Mouse (Mus musculus): Measurements from ENCODE around the gene Dab2ip.

Dab2ip gene

DNA sequence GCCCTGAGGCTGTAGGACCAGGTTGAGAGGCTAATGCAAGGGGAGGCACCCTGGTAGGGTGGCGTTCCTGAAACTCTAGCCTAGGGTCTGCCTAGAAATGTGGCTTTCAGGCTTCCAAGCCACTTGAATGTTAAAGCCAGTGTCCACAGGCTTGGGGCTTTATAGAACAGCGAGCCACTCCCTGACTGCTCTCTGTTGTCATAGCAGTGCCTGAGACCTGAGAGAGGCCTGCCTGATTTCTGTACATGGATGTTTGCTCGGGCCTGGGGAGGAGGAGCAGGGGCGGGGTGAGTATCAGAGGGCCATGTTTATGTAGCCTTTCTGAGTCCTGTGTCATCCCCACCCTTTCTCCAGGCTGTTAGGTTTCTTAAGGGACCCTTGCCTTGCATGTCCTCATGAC, 94.9 kb downstream of the Dab2ip start:
- no peak for DNase-seq (ENCODE audit: low read depth, low spot score)

DNA sequence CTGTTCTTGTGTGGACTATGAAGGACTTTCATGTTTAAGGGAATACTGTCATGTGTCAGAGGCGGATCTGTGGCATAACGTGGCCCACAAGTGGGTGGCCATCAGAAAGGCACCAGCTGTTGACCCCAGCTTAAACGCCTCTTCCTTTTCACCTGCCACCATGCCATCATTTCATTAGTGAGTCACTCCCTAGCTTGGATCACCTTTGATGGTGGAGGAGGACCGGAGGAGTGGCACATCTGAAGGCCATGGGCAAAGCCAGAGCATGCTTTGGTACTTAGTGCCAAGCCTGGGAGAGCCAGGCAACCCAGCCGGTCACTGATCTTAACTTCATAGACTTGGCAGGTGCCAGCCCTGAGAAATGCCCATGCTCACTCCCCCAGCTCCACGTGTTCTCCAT, 96.7 kb downstream of the Dab2ip start:
- DNase-seq (ENCODE audit: low read depth, low spot score) = no peak

GRCm38 (mm10) chr2:35655996-35656395, 97.9 kb downstream of the Dab2ip start:
- no peak for DNase-seq (ENCODE audit: low read depth, low spot score)

DNA sequence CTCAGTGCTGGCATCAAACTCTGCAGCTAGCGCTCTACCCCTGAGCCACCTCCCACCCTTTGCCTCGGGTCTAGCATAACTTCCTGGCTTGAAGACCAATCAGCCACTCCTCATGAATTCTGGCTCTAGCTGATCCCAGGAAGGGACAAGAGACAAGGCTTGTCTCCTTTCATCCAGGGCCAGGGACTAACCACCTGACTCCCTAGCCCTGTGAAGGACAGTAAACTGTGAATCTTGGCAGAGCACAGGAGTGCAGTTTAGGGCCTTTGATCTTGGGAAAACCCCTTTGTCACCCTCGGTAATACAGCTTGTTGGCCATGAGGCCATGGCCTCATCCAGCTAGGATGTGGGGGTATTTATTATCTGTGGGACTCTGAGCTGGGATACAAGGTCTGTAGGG, 100.2 kb downstream of the Dab2ip start:
- DNase-seq (ENCODE audit: low read depth, low spot score) = no peak

- no peak for DNase-seq (ENCODE audit: low read depth, low spot score)
Observed at GRCm38 (mm10) chr2:35659578-35660194, 101.6 kb downstream of the Dab2ip start.

- DNase-seq (ENCODE audit: low read depth, low spot score) = peak; percentile 72
Observed at GRCm38 (mm10) chr2:35660953-35661374, 102.9 kb downstream of the Dab2ip start.

DNA sequence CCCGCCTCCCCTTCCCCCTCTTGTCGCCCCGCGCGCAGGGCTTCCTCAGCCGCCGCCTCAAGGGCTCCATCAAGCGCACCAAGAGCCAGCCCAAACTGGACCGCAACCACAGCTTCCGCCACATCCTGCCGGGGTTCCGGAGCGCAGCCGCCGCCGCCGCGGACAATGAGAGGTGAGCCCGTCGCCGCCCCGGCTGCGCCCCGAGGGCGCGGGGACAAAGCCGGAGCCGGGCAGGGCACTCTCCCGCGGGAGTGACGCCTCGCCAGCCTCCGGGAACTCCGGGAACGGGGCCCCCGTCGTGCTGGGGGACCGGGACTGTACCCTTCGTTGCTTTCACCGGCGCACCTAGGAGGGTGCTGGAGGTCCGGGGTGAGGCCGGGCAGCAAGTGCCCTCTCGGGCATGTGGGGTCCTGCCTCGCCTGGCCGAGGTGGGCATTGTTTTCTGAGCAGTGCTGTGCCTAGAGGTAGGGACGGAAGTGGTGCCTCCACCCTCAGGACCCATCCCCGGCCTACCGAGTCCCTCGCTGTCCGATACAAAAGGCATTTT, 103.5 kb downstream of the Dab2ip start:
- DNase-seq (ENCODE audit: low read depth, low spot score) = no peak

DNA sequence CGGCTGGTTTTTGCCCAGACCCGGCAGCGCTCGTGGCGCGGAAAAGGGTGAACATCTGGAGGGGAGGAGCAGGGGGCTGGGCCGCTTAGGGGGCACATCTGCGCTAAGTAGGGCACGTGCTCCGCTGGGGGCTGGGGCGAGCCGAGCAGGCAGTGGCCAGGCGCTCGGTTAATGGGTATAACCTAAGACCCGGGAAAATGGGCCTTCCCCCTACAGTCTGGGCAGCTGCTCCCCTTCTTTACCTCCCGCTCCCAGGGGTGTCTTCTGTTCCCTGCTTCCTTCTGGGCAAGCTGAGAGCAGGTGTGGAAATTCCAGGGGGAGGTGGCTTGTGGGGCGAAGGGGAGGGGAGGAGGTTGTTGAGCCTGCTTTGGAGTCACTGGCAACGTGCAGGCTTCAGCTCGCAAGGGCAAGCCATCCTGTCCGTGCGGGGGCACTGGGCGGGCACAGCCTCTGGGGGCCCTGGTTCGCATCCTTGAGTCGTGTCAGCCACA, 104.0 kb downstream of the Dab2ip start:
- no peak for DNase-seq (ENCODE audit: low read depth, low spot score)

- DNase-seq (ENCODE audit: low read depth, low spot score) = no peak
Observed at GRCm38 (mm10) chr2:35662738-35663550, 104.9 kb downstream of the Dab2ip start.

GRCm38 (mm10) chr2:35667746-35668145, 109.7 kb downstream of the Dab2ip start:
- no peak for DNase-seq (ENCODE audit: low read depth, low spot score)

DNA sequence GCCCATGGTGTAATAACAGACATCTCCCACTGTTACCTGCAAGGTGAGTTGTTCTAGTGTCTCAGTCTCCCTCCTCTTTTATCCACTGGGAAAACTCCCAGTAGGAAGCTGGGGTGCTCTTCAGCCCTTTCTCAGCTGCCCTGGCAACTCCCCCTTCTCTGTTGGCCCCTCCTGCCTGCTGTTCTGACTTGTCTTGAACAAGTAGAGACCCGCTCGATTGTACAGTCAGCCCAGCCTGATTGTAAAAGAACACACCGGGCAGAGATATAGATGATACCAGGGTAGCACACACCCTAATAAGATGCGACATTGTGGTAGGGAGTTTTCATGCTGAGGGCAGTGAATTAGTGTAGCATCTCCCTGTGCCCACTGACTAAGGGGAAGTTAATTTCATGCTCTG, 111.2 kb downstream of the Dab2ip start:
- DNase-seq (ENCODE audit: low read depth, low spot score) = no peak

GRCm38 (mm10) chr2:35669748-35670147, 111.7 kb downstream of the Dab2ip start:
- DNase-seq (ENCODE audit: low read depth, low spot score) = no peak

GRCm38 (mm10) chr2:35670300-35670699, 112.2 kb downstream of the Dab2ip start:
- DNase-seq (ENCODE audit: low read depth, low spot score) = no peak

- DNase-seq (ENCODE audit: low read depth, low spot score) = no peak
Observed at GRCm38 (mm10) chr2:35671980-35672910, 114.2 kb downstream of the Dab2ip start.

GRCm38 (mm10) chr2:35673181-35673580, 115.1 kb downstream of the Dab2ip start:
- no peak for DNase-seq (ENCODE audit: low read depth, low spot score)

GRCm38 (mm10) chr2:35673986-35674385, 115.9 kb downstream of the Dab2ip start:
- no peak for DNase-seq (ENCODE audit: low read depth, low spot score)

- no peak for DNase-seq (ENCODE audit: low read depth, low spot score)
Observed at GRCm38 (mm10) chr2:35674431-35674830, 116.4 kb downstream of the Dab2ip start.

DNA sequence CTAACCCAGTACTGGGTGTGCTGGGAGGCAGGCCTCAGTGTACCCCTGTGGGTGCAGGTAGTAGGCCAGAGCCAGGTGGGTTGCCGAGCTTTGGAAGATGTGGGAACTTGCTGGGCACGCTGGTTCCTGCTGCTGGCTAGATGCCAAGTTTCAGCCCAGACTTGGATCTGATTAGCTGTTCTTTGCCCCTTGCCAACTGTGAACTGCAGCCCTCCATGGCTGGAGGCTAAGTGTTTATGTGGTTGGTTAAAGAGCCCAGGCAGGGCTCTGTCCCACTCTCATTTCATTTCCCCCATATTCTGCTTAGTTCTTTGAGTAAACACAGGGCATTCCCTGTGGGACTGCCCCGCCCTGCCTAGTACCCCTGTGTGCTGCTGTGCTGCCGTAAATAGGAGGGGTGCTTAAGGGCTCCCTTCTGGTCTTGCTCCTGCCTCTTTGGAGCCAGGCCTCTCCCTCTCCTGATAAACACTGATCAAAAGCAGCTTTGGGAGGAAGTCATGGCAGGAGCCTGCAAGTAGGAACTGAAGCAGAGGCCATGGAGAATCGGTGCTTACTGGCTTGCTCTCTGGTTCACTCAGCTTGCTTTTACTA, 118.1 kb downstream of the Dab2ip start:
- no peak for DNase-seq (ENCODE audit: low read depth, low spot score)

- DNase-seq (ENCODE audit: low read depth, low spot score) = no peak
Observed at GRCm38 (mm10) chr2:35677855-35678254, 119.8 kb downstream of the Dab2ip start.

- DNase-seq (ENCODE audit: low read depth, low spot score) = no peak
Observed at GRCm38 (mm10) chr2:35678440-35678839, 120.4 kb downstream of the Dab2ip start.

Data from brain, embryonic 18.5 days (tissue).